Mouse (Mus musculus) cortical plate, adult 2 months (tissue): Measurements from ENCODE around the gene Abhd6. TPM values are rescaled to one million over a fixed set of nuclear protein-coding genes. Genes with fewer than 3 reads are reported as not detected.

Source experiments
- H3K27ac ChIP-seq: fragments of 200-500 bp; 2 replicates; pipeline ENCODE4 v1.5.1; 2012; ENCODE audit warnings: low read length, control low read depth, inconsistent platforms; ENCODE audit not compliant: insufficient read depth
- H3K4me1 ChIP-seq: fragments of 200-500 bp; 2 replicates; pipeline ENCODE4 v1.6.1; 2011; ENCODE audit warnings: low read length; ENCODE audit not compliant: control insufficient read depth, insufficient read depth
- H3K4me3 ChIP-seq: fragments of 200-500 bp; 2 replicates; pipeline ENCODE4 v1.5.1; 2011; ENCODE audit warnings: mild to moderate bottlenecking, low read length, control low read depth; ENCODE audit not compliant: insufficient read depth
- CTCF ChIP-seq: fragments of 200-500 bp; IDR thresholded peaks from 2 replicates; pipeline ENCODE4 v1.5.1; 2011; ENCODE audit warnings: mild to moderate bottlenecking, control low read depth, low read length; ENCODE audit not compliant: insufficient read depth; ENCODE audit errors: extremely low read depth
- POLR2A ChIP-seq: fragments of 200-500 bp; IDR thresholded peaks from 2 replicates; pipeline ENCODE4 v1.6.1; 2011; ENCODE audit warnings: mild to moderate bottlenecking, low read length, control low read depth; ENCODE audit not compliant: insufficient read depth; ENCODE audit errors: extremely low read depth
- polyA plus RNA-seq: library from polyadenylated mRNA; depleted of rRNA; stranded (reverse); fragments of >200 nt; gene quantifications from 2 replicates; pipeline ENCODE4 v1.2.3, GENCODE M21; 2012

The Abhd6 gene
- polyA plus RNA-seq, 1 experiment = 53.3 TPM

- H3K27ac ChIP-seq = no peak overlapping the region
- TF ChIP-seq CTCF = no peak
- no peak for TF ChIP-seq POLR2A
- no peak overlapping the region for H3K4me3 ChIP-seq
- no peaks in the 10 kb centered on the region for H3K4me1 ChIP-seq
These were observed 49.2 kb downstream of the Abhd6 start for GRCm38 (mm10) chr14:8051869-8052268.

GRCm38 (mm10) chr14:8052661-8053060 is 50.0 kb downstream of the Abhd6 start:
- H3K27ac ChIP-seq = no peak overlapping the region
- no peak overlapping the region for H3K4me3 ChIP-seq
- TF ChIP-seq CTCF (no peak), POLR2A (no peak)

GRCm38 (mm10) chr14:8054310-8055102 is 51.8 kb downstream of the Abhd6 start:
- H3K4me3 ChIP-seq = no peak overlapping the region
- TF ChIP-seq POLR2A (no peak), CTCF (no peak)
- no peak overlapping the region for H3K27ac ChIP-seq
- no peaks in the 10 kb centered on the region for H3K4me1 ChIP-seq

More at GRCm38 (mm10) chr14:8052661-8053060, 50.0 kb downstream of the Abhd6 start:
- H3K4me1 ChIP-seq = no peaks in the 10 kb centered on the region

GRCm38 (mm10) chr14:8056076-8056475 is 53.4 kb downstream of the Abhd6 start:
- TF ChIP-seq CTCF (no peak), POLR2A (no peak)
- Histone ChIP-seq H3K4me1 (no peaks in the 10 kb centered on the region), H3K27ac (no peak overlapping the region), H3K4me3 (no peak overlapping the region)

GRCm38 (mm10) chr14:8059938-8060337 is 57.2 kb downstream of the Abhd6 start:
- peaks cover 5% of the 10 kb centered on the region for H3K4me1 ChIP-seq
- TF ChIP-seq POLR2A (no peak), CTCF (no peak)

GRCm38 (mm10) chr14:8062076-8062475 is 59.4 kb downstream of the Abhd6 start:
- peaks cover 5% of the 10 kb centered on the region for H3K4me1 ChIP-seq
- TF ChIP-seq POLR2A (no peak), CTCF (no peak)
- H3K27ac ChIP-seq = peak overlapping the region; percentile 84
- H3K4me3 ChIP-seq = no peak overlapping the region

More at GRCm38 (mm10) chr14:8059938-8060337, 57.2 kb downstream of the Abhd6 start:
- Histone ChIP-seq H3K27ac (no peak overlapping the region), H3K4me3 (no peak overlapping the region)

- TF ChIP-seq CTCF (no peak), POLR2A (no peak)
- Histone ChIP-seq H3K4me1 (peaks cover 5% of the 10 kb centered on the region), H3K27ac (peak overlapping the region; percentile 84), H3K4me3 (no peak overlapping the region)
These were observed 60.0 kb downstream of the Abhd6 start for GRCm38 (mm10) chr14:8062537-8063301.

GRCm38 (mm10) chr14:8063835-8064785 is 61.4 kb downstream of the Abhd6 start:
- peak overlapping the region; percentile 53 for H3K27ac ChIP-seq

More at GRCm38 (mm10) chr14:8063835-8064785, 61.4 kb downstream of the Abhd6 start:
- Histone ChIP-seq H3K4me1 (peaks cover 5% of the 10 kb centered on the region), H3K4me3 (no peak overlapping the region)
- no peak for TF ChIP-seq POLR2A
- no peak for TF ChIP-seq CTCF
